Mouse (Mus musculus) heart, adult 11 months (tissue): ENCODE data around the gene Mettl26.

ENCODE experiments used
- DNase-seq: peaks from one replicate; pipeline ENCODE4 v3.0.0; 2022

Gene Mettl26

DNA sequence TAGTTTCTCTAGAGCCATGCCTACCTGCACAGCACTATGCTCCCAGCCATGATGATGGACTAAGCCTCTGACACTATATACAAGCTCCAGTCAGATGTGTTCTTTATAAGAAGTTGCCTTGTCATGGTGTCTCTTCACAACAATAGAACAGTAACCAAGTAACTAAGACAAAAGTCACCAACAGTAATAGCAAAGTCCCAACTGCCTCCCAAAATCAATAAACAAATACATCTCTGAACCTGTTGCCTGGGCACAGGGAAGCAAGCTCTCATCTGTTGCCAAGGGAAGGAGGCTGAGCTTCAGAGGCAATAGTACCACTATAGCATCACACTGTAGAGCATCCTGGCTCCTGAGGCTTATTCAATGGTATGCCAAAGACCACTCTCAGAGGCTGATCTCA lies 11.9 kb downstream of the Mettl26 start:
- no peak for DNase-seq

DNA sequence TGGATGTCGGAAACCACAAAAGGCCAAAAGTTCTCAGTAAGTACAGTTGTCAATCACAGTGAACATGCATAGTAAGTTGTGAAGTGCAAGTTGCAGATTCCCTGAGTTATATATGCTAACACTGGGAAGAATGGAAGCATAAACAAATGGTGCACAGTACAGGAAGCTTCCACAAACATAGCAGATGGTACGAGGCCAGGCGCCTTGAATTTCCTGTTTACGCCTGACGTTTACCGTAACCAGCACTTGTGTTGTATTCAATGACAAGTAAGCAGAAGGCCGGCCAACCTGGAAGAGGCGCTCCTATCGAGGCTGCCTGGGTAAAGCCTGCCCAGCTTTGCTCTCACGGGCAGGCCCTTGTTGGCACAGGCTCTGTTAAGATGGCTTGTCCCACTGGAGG lies 12.6 kb downstream of the Mettl26 start:
- no peak for DNase-seq

DNA sequence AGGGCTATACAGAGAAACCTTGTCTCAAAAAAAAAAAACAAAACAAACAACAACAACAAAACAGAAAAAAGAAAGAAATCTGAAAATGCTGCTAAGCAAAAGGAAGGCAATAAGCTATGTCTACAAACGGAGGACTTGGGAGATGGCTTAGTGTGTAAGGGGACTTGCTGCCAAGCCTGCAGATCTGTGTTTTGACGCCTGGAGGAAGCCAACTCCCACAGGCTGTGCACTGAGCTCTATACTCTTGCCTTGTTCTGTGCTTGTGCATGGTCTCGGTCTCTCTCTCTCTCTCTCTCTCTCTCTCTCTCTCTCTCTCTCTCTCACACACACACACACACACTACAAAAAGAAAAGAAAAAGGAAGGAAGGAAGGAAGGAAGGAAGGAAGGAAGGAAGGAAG lies 14.0 kb downstream of the Mettl26 start:
- no peak for DNase-seq

DNA sequence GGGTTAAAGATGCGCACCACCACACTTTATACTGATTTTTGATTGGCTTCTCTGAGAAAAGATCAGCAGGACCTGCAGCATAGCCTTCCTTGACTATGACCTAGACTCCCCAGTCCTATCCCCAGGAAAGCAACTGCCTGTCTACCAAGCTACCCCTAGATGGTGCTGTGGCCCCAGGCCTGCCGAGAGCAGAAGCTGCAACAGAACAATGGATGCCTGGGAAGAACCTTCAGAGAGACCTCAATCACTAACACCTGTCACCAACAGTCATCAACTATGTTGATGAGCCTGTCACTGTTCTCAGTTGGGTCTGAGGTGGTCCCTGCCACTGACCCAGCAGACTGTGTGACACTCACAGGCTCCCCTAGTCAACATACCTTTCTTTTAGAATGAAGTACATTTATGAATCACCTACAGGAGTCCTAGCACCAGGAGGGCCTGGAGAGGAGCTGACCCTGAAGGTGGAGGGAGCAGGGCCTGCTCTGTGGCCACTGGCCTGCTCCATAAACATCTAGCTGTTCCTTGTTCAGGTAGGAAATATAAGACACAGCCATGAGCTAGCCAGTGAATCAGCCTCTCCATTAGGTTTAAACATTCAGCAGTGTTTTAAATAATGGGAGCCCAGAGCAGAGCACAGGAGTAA lies 19.2 kb downstream of the Mettl26 start:
- DNase-seq, result peak; percentile 95

DNA sequence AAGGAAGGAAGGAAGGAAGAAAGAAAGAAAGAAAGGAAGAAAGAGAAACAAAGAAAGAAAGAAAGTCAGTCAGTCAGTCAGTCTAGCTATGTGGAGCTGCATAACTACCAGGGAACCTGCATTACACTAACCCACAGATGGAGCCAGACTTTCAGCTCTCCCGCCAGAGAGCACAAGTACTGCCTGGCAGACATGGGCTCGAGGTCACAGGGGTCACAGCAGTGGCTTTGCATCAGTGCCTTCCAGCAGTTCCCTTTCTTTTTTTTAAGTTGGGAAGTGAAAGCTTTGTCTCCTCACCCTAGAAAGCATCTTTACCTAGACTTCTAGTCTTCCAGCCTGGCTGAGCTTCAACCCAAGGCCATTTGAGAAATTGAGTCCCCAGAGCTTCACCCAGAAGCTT lies 20.5 kb downstream of the Mettl26 start:
- DNase-seq, result peak; percentile 92

DNA sequence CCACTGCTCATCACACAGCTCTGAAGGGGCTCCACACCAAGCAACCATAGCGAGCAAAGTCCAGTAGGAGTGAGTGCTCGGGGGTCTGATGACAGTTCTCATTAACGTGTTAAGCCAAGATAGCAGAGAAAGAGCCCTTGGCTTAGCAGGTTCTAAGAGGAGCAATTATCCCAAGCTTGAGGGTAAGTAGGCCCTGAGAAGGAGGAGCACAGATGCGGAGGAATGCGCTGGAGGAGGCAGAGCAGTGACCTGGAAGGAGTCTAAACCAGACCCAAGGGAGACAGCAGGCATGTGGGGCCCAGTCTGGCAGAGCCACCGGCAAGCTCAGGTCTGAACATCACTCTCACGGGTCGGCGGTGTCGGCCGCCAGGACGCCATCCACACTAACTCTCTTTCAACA lies 21.0 kb downstream of the Mettl26 start:
- no peak for DNase-seq

DNA sequence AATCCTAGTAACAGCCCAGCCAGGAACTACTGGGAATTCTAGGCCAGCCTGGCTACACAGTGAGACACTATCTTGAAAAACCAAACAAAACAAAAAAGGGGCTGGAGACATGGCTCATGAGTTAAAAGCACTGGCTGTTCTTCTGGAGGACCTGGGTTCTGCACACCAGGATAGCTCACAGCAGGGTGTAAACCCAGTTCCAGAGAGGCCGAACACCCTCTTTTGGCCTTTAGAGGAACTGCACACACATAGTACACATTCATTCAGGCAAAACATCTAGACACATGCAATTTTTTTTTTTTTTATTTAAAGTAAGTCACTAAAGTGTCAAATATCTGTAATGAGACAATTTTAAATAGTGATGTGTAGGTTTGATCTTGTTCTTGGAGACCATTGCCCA lies 25.3 kb downstream of the Mettl26 start:
- no peak for DNase-seq

DNA sequence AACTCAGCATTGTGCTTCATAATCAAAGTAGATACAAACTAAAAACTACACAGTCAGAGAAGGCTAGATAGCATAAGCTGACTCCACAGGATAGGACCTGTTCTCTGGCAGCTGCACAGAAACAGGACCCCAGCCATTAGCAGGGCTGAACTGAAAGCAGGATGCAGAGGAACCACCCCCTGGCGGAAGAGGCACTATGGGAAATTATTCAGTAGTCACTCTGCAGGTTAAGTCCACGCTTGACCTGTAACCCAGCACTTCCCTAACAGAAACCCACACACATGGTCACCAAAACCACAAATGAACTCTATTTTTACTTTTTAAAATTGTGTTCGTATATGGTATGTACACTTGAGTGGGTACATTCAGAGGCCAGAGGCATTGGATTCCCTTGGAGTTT lies 28.2 kb downstream of the Mettl26 start:
- DNase-seq, result no peak

DNA sequence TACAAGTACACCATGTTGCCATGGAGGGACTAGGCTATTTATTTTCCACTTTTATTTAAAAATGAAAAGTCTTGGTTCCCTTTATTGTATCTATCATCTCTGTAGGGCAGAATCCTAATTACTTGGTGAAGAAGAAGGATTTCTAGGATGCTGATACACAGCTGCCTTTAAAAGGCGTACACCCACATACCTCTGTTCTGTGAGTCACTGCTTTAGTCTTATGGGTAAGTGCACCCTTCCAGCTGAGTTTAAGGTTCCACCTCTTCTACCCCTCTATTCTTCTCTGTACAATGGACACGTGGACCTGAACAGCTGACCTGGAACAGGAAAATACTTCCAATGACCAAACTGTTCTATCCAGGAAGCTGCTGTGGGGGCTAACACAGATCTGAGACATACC lies 32.8 kb downstream of the Mettl26 start:
- no peak for DNase-seq

DNA sequence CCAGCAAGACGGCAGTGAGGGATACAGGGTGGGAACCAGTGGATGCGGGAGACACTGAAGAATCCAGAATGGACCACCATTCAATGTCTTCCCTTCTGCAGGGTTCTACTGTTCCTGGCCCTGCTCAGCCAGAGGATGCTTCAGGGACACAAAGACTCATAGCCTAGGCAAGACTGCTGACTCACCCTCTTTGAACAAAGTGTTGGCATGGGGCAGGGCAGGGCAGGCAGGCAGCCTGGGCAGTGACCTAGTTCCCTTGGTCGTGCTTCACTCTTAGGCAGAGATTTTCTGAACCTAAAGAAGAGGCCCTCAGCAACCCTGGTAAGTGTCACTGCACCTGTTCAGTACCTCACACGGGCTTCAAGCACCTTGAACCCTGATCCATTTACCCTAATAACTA lies 36.9 kb downstream of the Mettl26 start:
- peak; percentile 95 for DNase-seq

DNA sequence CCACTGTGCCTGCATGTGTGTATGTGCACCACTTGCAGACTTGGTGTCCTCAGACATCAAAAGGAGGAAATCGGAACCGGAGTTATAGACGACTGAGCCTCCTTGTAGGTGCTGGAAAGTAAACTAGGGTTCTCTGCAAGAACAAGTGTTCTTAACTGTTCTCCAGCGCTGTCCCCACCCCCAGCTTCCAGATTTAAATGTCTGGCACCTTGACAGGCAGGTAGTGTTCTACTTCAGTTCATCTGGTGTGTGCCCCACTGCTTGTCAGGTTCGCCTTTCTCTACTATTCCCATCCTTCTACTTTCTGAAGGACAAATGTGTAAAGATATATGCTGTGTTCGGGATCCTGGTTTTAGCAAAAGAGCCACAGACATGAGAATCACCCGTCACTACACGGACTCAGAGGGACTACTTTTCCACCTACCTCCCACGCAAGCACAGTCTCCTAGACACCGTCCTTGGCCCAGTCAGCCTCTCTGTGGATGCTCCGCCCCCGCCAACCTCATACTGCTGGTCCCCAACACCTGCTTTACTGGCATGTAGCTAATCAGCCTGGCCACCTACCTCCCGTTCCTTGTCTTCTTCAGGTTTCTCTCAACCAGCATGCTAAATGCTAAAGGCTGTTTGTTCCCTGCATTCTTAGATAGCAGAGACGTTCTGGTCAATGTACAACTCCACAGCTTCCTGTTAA lies 38.5 kb downstream of the Mettl26 start:
- peak; percentile 94 for DNase-seq

DNA sequence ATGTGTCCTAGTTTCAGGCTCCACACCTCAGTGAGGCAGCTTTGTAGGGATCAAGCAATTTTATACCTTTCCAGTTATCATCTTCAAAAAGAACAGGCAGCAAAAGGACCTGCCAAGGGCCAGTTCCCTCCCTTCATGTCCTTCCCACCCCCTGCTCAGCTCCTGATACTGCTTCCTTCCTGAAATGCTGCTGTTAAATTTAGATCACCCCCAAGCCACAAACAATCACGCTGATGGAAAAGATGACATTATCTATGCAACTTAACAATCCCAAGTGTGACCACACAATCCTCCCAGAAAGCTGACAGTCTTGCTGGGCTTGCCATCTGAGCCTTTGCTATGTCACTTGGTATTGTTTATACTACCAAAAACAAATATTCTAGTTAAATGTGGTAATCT lies 39.0 kb downstream of the Mettl26 start:
- DNase-seq, result peak; percentile 96

DNA sequence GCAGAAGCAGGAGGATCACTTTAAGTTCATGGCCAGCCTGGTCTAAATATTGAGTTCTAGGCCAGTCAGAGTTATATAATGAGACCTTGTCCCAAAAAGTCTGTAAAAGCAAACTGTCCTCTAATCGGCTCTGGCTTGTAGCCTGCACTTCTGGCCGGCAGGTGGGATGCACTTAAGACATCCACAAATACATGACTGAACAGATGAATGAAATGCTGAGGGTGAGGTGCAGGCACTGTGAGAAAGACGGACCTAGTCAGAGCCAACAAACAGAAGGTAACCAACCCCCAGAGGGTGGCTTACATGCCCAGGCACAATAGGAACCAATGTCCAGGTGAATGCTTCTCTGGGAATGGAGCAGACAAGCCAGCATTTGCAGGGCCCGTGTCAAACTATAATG lies 39.4 kb downstream of the Mettl26 start:
- no peak for DNase-seq

DNA sequence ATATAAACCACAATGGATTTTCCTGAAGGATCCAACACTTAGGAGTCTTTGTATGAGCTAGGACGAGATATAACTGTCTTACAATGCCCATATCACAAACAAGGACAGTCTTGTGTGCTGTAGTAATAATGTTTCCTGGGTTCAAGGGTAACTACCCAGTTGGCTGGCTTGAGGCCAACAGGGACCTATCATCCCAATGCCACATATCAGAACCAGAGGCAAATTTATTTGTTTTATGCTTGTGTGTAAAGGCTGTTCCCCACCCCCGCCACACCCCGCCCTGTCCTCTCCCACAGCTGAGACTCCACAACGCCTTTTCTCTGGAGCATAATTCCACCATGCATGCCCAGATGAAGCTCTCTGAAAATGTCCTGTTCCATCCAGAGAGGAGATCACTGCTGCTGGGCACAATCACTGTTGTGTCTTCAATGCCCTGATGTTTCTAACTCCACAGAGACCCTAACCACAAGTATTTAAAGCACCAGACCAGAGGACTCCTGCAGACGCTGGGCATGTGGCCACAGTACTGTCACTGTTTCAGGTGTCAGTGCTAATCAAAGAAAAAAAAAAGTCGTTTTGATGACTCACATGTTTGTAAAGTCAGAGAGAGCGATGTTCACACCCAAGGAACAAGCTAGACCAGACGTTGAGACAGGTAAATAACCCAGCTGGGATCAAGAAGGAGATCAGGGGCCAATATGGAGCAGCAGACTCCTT lies 42.2 kb downstream of the Mettl26 start:
- DNase-seq, result no peak

DNA sequence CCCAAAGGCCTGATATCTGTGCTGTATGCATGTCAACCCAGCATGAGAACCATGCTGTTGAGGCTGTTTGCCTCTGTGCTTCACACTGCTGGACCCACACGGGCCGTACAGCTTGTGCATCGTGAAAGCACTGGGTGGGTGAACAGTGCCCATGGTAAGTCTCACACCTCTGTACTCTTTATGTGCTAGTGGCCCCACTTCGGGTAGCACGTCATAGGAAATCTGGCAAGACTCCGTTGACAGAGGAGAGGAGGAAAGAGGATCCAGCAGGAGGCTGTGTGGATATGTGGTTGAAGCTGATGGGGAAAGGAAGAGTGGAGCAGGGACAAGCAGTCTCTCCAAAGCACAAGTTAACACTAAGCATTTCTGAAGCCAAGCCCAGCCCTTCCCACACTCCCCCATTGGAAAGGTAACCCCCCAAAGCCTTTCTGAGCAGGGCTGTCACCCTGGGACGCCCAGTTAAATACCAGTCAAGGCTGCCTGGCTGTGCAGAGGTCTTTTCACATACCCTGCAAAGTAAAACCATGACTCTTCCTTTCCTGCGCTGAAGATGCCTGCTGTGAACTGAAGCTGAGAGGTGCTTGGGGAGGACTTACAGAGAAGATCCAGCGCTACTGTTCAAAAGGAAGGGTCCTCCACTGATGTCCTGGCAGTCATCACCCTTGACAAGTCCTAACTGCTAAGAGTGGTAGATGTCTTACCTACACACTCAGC lies 43.3 kb downstream of the Mettl26 start:
- DNase-seq, result no peak

DNA sequence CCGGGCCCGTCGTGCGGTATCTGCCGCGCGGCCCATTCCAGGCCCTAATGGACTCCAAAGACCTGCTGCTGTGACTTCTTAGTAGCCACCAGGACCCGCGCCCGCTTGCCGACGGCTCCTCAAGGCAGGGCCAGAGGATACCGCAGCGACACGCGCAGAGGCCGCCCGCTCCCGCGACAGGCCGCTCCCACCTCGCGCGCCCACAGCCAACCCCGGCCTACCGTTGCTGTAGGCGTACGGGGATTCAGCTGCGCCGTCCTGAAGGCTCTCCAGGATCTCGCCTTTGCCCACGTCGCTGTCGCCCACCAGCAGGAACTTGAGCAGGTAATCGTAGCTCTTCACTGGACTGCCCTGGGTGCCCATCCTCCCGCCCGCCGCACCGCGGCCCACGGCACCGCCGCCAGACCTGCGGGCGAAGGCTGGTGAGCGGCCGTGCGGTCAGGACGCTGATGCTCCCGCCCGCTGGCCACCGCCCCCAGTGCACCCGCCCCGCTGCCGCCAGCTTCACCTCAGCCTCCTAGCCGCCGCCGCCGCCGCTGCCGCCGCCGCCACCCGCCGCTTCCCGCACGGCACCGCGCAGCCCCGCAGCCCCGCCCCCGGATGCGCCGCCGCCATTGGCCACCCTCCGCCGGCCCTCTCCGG lies 44.4 kb downstream of the Mettl26 start, which contains the start of gene Rab40c:
TSS of gene Rab40c (minus strand) at position 584 of the 642 bp plus-strand sequence.
- DNase-seq, result no peak

DNA sequence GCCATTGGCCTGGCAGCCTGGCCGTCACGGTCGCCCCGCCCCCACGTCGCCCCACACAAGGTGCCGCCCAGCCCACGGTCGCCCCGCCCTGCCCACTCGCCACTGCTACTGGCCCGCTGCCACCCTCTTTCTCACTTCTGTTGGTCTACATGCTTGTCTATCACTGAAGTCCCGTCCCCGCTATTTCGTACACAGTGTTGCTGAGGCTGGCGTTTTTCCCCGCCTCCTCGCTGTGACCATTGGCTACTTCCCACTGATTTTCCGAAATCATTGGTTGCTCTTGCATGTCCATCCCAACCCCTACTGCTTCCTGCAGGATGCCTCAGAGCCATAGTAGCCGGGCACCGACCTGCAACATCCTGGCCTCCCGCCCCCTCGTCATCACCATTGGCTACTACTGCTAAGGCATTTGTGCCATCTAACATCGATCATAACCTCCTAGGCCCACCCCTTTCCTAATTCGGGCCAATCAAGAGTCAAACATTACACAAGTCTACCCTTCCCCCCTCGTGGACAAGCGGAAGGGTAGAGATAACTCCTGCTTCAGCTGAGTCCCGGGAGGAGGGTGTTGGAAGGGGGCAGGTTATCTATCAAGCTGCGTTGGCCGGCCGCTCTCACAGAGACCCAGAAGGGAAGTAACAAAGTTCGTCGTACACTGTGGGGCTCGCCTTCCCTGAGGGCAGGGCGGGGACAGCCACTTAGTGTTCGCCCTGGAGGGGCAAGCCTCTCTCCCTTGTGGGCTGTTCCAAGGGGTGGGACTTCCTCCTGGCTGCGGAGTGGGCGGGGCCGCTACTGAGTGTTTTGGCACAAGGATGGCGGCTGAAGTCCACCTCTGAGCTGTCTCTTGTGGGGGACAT lies 45.1 kb downstream of the Mettl26 start:
- peak; percentile 100 for DNase-seq

DNA sequence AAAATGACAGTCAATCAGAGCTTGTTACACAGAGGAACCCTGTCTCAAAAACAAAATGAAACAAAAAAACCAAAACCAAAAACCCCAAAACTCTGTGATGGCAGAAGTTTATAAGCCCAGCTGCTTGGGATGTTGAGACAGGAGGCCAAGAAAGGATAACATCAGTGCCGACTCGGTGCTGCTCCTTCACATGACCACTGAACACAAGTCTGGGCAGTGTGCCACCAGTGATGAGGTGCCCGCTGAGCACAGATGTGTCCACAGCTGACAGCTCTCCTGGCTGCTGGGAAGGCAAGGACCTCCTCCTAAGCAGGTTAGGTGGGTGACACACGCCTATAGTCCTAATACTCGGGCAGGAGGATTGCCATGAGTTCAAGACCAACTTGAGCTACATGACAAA lies 47.2 kb downstream of the Mettl26 start:
- DNase-seq, result peak; percentile 92

DNA sequence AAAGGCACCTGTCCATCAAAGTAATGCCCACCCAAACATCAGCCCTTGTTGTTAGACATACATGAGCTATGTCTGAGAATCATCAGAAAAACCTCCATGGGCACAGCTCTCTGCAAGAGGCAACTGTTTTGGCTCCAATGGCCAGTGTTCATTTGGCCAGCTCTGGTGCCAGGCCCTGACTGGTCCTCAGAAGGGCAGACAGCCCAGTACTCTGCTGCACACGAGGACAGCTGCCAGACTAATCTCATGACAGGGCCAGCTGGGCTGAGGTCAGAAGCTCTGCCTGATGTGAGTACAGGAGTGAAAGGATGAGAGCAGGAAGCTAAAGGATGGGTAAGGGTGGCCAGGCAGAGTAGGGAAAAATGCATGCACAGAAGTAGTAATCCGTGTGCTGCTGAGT lies 50.5 kb downstream of the Mettl26 start:
- peak; percentile 97 for DNase-seq
